Mouse (Mus musculus) ovary, postnatal 10 days (tissue): Measurements from ENCODE around the gene Prss33.

Source experiments
- DNase-seq: peaks from one replicate; pipeline ENCODE4 v3.0.0; 2022; ENCODE audit warnings: low spot score

Gene Prss33

DNA sequence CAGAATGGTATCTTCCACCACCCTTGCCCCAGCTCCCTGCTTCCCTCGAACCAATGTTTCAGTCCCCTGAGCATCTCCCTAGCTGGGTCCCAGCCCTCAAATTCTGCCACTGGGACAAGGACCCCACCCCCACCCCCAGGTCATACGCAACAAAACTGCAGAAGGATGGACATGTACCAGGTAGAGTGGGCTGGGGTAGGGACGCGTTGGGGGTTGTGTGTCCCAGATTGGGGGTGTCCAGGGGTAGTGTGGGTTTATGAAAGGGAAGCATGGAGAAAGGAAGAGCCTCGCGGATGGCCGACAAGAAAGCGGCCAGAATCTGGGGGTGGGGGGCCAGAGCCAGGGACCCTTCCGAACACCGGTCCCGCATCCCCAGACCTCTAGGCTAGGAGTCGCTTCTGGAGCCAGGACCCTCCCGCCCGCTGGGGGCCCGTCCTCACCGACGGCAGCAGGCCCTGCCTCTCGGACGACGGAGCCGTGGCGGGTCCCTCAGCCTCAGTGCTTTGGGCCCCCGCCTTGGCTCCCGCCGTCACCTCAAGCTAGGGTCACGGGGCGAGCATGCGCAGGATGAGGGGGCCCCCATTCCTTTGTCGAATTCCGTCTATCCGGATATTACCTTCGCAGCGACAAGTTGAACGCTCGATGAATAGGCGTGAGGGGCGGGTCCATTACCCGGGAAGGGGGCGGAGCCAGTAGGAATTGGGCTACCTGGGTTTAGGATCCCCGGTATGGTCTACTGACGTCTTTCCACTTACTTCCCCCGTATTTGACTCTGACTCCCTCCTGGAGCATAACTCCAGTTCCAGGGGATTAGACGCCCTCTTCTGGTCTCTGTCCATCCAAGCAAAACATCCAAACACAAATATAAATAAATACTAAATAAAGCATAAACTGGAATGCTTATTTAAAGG is 50.0 kb downstream of the Prss33 start, which contains the start of gene Flywch2:
Flywch2 (minus strand) TSS at position 521 of the 911 bp plus-strand sequence.
- DNase-seq: peak; percentile 30

DNA sequence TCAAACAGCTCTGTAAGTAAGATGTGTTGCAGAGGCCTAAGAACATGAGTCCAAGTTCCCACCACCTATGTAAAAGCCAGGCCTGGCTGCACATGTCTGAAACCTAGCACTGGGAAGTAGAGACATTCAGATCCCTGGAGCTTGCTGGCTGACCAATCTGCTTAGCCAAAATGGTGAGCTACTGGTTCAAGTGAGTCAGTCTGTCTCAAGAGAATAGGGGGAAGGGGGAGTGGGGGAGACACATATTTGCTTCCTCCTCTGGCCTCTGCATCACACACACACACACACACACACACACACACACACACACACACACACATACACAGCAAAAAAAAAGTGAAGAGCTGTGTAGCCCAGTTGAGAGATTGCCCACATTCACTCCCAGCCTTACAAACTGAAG is 52.5 kb downstream of the Prss33 start:
- DNase-seq: no peak
